Mouse (Mus musculus): Measurements from ENCODE around the gene Xrcc1. TPM values are rescaled to one million over a fixed set of nuclear protein-coding genes. Genes with fewer than 3 reads are reported as not detected.
"Not testable (repeated sequence)": the region's sequence is repeated elsewhere in the genome, so short reads cannot be mapped to it uniquely, and the experiment has no call there.

Gene Xrcc1
- total and polyA plus RNA-seq, 2 experiments from 2014 or later, result 41.9 to 51.8 TPM

DNA sequence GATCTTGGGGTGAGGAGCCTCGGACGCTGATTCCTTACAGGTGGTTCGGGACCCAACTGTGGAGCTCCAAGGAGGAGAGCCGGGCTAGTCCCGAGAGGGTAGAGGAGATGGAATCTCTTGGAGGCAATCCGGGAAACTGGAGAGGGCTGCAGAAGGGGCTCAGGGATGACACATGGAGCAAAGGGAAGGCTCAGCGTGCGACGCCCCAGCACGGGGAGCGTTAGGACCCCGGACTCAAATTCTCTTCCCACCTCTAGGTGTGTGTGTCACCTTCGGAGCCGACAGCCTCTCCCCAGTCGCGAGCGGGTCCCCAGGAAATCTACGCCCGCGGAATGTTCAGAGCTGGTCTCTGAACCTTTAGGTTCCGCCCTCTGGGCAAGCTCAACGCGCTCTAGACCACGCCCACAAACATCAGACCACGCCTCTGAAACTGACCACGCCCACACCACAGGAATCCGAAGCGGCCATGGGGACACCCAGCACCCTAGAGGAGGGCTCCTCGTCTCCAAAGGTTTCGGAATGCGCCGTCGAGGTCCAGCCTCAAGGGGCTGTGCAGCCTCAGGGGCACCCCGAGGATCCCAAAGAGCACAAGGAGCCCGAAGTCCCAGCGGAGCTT is 64.9 kb downstream of the Xrcc1 start:
- Histone ChIP-seq H3K9ac (replicated peaks; ENCODE audit: low read length, poor library complexity, severe bottlenecking) (no peak overlapping the region; the same call in 1 of the 2 replicates), H3K36me3 (ENCODE audit: insufficient read depth, low read length) (no peaks in the 10 kb centered on the region), H3K4me3 (ENCODE audit: low read depth, low read length) (peak overlapping the region; percentile 30), H3K27ac (ENCODE audit: low read depth, low read length) (no peak overlapping the region), H3K4me1 (ENCODE audit: insufficient read depth, low read length) (no peaks in the 10 kb centered on the region), H3K27me3 (ENCODE audit: insufficient read depth, low read length) (peaks cover 37% of the 10 kb centered on the region), H3K4me2 (ENCODE audit: low read depth, low read length, poor library complexity, severe bottlenecking) (peak overlapping the region; percentile 50), H3K9me3 (ENCODE audit: low read length) (no peaks in the 10 kb centered on the region)
- 1% methylated on average over 36 of the region's 36 CpGs for WGBS
- 0 out of 2 replicates have a peak, but pooled peaks have one; percentile 20 for ATAC-seq (ENCODE audit: low FRiP score)
- DNase-seq (ENCODE audit: low spot score), result no peak
- no peak for TF ChIP-seq CTCF (IDR thresholded peaks at IDR 0.05)

- Histone ChIP-seq H3K4me3 (ENCODE audit: low read depth, low read length) (peak overlapping the region; percentile 30; the same call in 1 of the 2 replicates), H3K4me1 (ENCODE audit: insufficient read depth, low read length) (no peaks in the 10 kb centered on the region), H3K9ac (replicated peaks; ENCODE audit: low read length, poor library complexity, severe bottlenecking) (no peak overlapping the region), H3K4me2 (ENCODE audit: low read depth, low read length, poor library complexity, severe bottlenecking) (peak overlapping the region; percentile 50; the same call in 1 of the 2 replicates), H3K9me3 (ENCODE audit: low read length) (no peaks in the 10 kb centered on the region), H3K27me3 (ENCODE audit: insufficient read depth, low read length) (peaks cover 37% of the 10 kb centered on the region), H3K27ac (ENCODE audit: low read depth, low read length) (no peak overlapping the region), H3K36me3 (ENCODE audit: insufficient read depth, low read length) (no peaks in the 10 kb centered on the region)
- ATAC-seq (ENCODE audit: low FRiP score), result no peak
- TF ChIP-seq CTCF (IDR thresholded peaks at IDR 0.05), result no peak
- no peak for DNase-seq (ENCODE audit: low spot score)
- WGBS, result 17% methylated on average over 7 of the region's 7 CpGs
Observed at GRCm38 (mm10) chr7:24611709-24612108, 65.6 kb downstream of the Xrcc1 start.

GRCm38 (mm10) chr7:24612308-24612910 is 66.3 kb downstream of the Xrcc1 start:
- Histone ChIP-seq H3K4me2 (ENCODE audit: low read depth, low read length, poor library complexity, severe bottlenecking) (peak overlapping the region; percentile 18; the same call in 1 of the 2 replicates), H3K36me3 (ENCODE audit: insufficient read depth, low read length) (no peaks in the 10 kb centered on the region), H3K4me3 (ENCODE audit: low read depth, low read length) (peak overlapping the region; percentile 10; the same call in 1 of the 2 replicates), H3K4me1 (ENCODE audit: insufficient read depth, low read length) (no peaks in the 10 kb centered on the region), H3K9me3 (ENCODE audit: low read length) (no peaks in the 10 kb centered on the region), H3K9ac (replicated peaks; ENCODE audit: low read length, poor library complexity, severe bottlenecking) (no peak overlapping the region), H3K27ac (ENCODE audit: low read depth, low read length) (no peak overlapping the region), H3K27me3 (ENCODE audit: insufficient read depth, low read length) (peaks cover 37% of the 10 kb centered on the region)
- no peak for ATAC-seq (ENCODE audit: low FRiP score)
- DNase-seq (ENCODE audit: low spot score), result no peak
- no peak for TF ChIP-seq CTCF (IDR thresholded peaks at IDR 0.05)
- WGBS, result 8% methylated on average over 27 of the region's 27 CpGs

GRCm38 (mm10) chr7:24614816-24615215 is 68.7 kb downstream of the Xrcc1 start:
- H3K9me3 ChIP-seq (ENCODE audit: low read length), result no peaks in the 10 kb centered on the region
- no peaks in the 10 kb centered on the region for H3K36me3 ChIP-seq (ENCODE audit: insufficient read depth, low read length)
- no peak overlapping the region for H3K4me2 ChIP-seq (ENCODE audit: low read depth, low read length, poor library complexity, severe bottlenecking)
- peaks cover 33% of the 10 kb centered on the region for H3K27me3 ChIP-seq (ENCODE audit: insufficient read depth, low read length)
- no peak overlapping the region for H3K9ac ChIP-seq (replicated peaks; ENCODE audit: low read length, poor library complexity, severe bottlenecking)
- no peak for TF ChIP-seq CTCF (IDR thresholded peaks at IDR 0.05)
- ATAC-seq (ENCODE audit: low FRiP score) (no peak), DNase-seq (ENCODE audit: low spot score) (no peak)
- WGBS, result 79% methylated on average over 13 of the region's 13 CpGs
- no peaks in the 10 kb centered on the region for H3K4me1 ChIP-seq (ENCODE audit: insufficient read depth, low read length)
- no peak overlapping the region for H3K4me3 ChIP-seq (ENCODE audit: low read depth, low read length)
- H3K27ac ChIP-seq (ENCODE audit: low read depth, low read length), result no peak overlapping the region

DNA sequence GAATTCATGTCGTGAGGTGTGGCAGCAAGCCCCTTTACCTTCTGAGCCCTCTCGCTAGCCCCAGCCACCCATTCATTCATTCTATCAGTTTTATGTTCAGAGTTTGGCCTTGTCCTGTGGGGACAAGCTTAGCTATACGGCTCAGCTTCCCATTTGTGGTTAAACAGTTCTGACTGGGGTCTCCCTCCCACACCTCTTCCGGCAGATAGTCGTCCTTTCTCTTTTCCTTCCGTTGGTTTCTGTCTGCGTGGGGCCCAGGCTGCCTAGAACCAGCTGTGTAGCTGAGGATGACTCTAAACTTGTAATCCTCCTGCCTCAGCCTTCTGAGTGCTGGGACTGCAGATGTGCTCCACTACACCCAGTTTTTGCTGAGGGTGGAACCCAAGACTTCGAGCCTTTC is 71.7 kb downstream of the Xrcc1 start:
- ATAC-seq (ENCODE audit: low FRiP score) (no peak), DNase-seq (ENCODE audit: low spot score) (no peak)
- Histone ChIP-seq H3K4me2 (ENCODE audit: low read depth, low read length, poor library complexity, severe bottlenecking) (no peak overlapping the region), H3K36me3 (ENCODE audit: insufficient read depth, low read length) (no peaks in the 10 kb centered on the region), H3K9ac (replicated peaks; ENCODE audit: low read length, poor library complexity, severe bottlenecking) (no peak overlapping the region), H3K4me3 (ENCODE audit: low read depth, low read length) (no peak overlapping the region), H3K4me1 (ENCODE audit: insufficient read depth, low read length) (no peaks in the 10 kb centered on the region), H3K27me3 (ENCODE audit: insufficient read depth, low read length) (peaks cover 8% of the 10 kb centered on the region; the same call in 1 of the 2 replicates), H3K9me3 (ENCODE audit: low read length) (no peaks in the 10 kb centered on the region), H3K27ac (ENCODE audit: low read depth, low read length) (no peak overlapping the region)
- no peak for TF ChIP-seq CTCF (IDR thresholded peaks at IDR 0.05)
- 87% methylated on average over 8 of the region's 8 CpGs for WGBS

GRCm38 (mm10) chr7:24618374-24618773 is 72.3 kb downstream of the Xrcc1 start:
- H3K9ac ChIP-seq (replicated peaks; ENCODE audit: low read length, poor library complexity, severe bottlenecking); H3K27me3 ChIP-seq (ENCODE audit: insufficient read depth, low read length); H3K9me3 ChIP-seq (ENCODE audit: low read length); H3K4me2 ChIP-seq (ENCODE audit: low read depth, low read length, poor library complexity, severe bottlenecking); ATAC-seq (ENCODE audit: low FRiP score); H3K27ac ChIP-seq (ENCODE audit: low read depth, low read length); H3K36me3 ChIP-seq (ENCODE audit: insufficient read depth, low read length); DNase-seq (ENCODE audit: low spot score); H3K4me3 ChIP-seq (ENCODE audit: low read depth, low read length); H3K4me1 ChIP-seq (ENCODE audit: insufficient read depth, low read length): not testable (repeated sequence)
- WGBS, result 93% methylated on average over 7 of the region's 8 CpGs
